16 mouse cellular contexts compared by ENCODE assay signal in the genomic region with DNA sequence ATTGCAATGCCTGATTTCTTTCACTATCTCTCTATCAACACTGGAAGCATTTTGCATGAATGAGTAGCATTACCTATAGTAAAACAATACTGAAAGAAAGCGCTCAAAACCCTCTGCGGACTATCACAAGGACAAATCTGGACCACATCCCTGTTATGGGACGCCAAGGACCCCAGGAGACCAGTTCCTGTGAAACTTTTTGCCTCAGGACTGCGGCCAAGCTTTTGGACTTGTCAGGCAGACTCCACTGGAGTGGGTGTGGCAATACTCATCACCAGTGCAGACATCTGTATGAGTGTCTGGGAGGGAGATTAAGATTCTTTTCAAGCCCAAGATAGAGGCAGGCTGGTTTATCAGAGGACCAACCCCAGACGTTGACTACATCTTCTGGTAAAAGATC.
"Had no signal": no experiment of that assay in that cellular context is flagged by ENCODE, and none has a peak within 500 bp of the region (broad histone marks: within the 10 kb centered on the region; RNA-seq: fewer than 3 reads in every experiment).

No protein-coding gene starts in this region.

- H3K27ac ChIP-seq: neural tube, embryonic 13.5 days; neural tube, embryonic 15.5 days; stomach, embryonic 15.5 days; stomach, postnatal 0 days had no signal

- H3K36me3 ChIP-seq: neural tube, embryonic 13.5 days; neural tube, embryonic 15.5 days; stomach, embryonic 15.5 days had no signal

- H3K4me3 ChIP-seq: neural tube, embryonic 13.5 days; neural tube, embryonic 15.5 days; stomach, embryonic 15.5 days had no signal

- DNase-seq: retina, postnatal 1 day; right cerebral cortex, adult 18-20 months; right cerebral cortex, postnatal 14 days; right cerebral cortex, postnatal 25 days; right cerebral cortex, postnatal 4 days; spleen, adult 18-20 months; thymus, adult 18-20 months; thymus, adult 2 months; thymus, postnatal 14 days; thymus, postnatal 25 days; thymus, postnatal 36 days; thymus, postnatal 4 days had no signal

- H3K4me1 ChIP-seq: neural tube, embryonic 13.5 days; neural tube, embryonic 15.5 days; stomach, embryonic 15.5 days had no signal

- H3K9ac ChIP-seq: neural tube, embryonic 13.5 days; neural tube, embryonic 15.5 days; stomach, embryonic 15.5 days had no signal

- H3K9me3 ChIP-seq: neural tube, embryonic 15.5 days; stomach, embryonic 15.5 days had no signal

- H3K27me3 ChIP-seq: neural tube, embryonic 13.5 days; neural tube, embryonic 15.5 days; stomach, embryonic 15.5 days had no signal

- H3K4me2 ChIP-seq: neural tube, embryonic 13.5 days; neural tube, embryonic 15.5 days; stomach, embryonic 15.5 days had no signal
